Mouse (Mus musculus) MEL (cell line): Measurements from ENCODE around the gene Olfr128. TPM values are rescaled to one million over a fixed set of nuclear protein-coding genes. Genes with fewer than 3 reads are reported as not detected.
"Not testable (repeated sequence)": the region's sequence is repeated elsewhere in the genome, so short reads cannot be mapped to it uniquely, and the experiment has no call there.

Source experiments
- DNase-seq: peaks from one replicate; pipeline ENCODE4 v3.0.0; 2011; ENCODE audit warnings: low read depth, low spot score
- H3K27ac ChIP-seq: 2 replicates; pipeline ENCODE4 v1.5.1; 2012; ENCODE audit warnings: low read depth, mild to moderate bottlenecking, control low read depth, low read length, moderate library complexity; ENCODE audit not compliant: control insufficient read depth
- H3K27me3 ChIP-seq, 2 experiments: fragments of 150-350 bp in 1 of 2; sonication (generic) in 1 of 2; 2 replicates each; pipeline ENCODE4 v1.6.1; 2012; ENCODE audit warnings: low read length in 2 of 2, mild to moderate bottlenecking in 2 of 2, improper control_type of control experiment in 1 of 2, moderate library complexity in 1 of 2; ENCODE audit not compliant: insufficient read depth in 2 of 2, control insufficient read depth in 1 of 2
- H3K36me3 ChIP-seq, 2 experiments: 2 replicates each; pipeline ENCODE4 v1.6.1; 2012 to 2014; ENCODE audit warnings: low read length in 2 of 2, improper control_type of control experiment in 1 of 2, inconsistent platforms in 1 of 2, mild to moderate bottlenecking in 1 of 2; ENCODE audit not compliant: insufficient read depth in 2 of 2, control insufficient read depth in 1 of 2
- H3K4me1 ChIP-seq, 2 experiments: fragments of 150-350 bp in 1 of 2; sonication (generic) in 1 of 2; 2 replicates each; pipeline ENCODE4 v1.6.1; 2012; ENCODE audit warnings: low read length in 2 of 2, improper control_type of control experiment in 1 of 2, mild to moderate bottlenecking in 1 of 2; ENCODE audit not compliant: insufficient read depth in 2 of 2, control insufficient read depth in 1 of 2
- H3K4me3 ChIP-seq, 2 experiments: fragments of 150-350 bp in 1 of 2; sonication (generic) in 1 of 2; 2 replicates each; pipeline ENCODE4 v1.5.1; 2012; ENCODE audit warnings: low read depth in 2 of 2, low read length in 2 of 2, mild to moderate bottlenecking in 2 of 2, moderate library complexity in 2 of 2, control low read depth in 1 of 2, improper control_type of control experiment in 1 of 2; ENCODE audit not compliant: control insufficient read depth in 1 of 2, insufficient read depth in 1 of 2
- H3K79me2 ChIP-seq: 2 replicates; pipeline ENCODE4 v1.6.1; 2012; ENCODE audit warnings: mild to moderate bottlenecking, low read length, moderate library complexity; ENCODE audit not compliant: control insufficient read depth, poor library complexity, insufficient read depth
- H3K9ac ChIP-seq: 2 replicates; pipeline ENCODE4 v1.6.1; 2012; ENCODE audit warnings: low read depth, mild to moderate bottlenecking, control low read depth, low read length, moderate library complexity; ENCODE audit not compliant: control insufficient read depth, poor library complexity, severe bottlenecking
- H3K9me3 ChIP-seq: fragments of 150-350 bp; sonication (generic); replicated peaks from 2 replicates; pipeline ENCODE4 v1.6.1; 2012; ENCODE audit warnings: mild to moderate bottlenecking, low read length, improper control_type of control experiment, moderate library complexity; ENCODE audit not compliant: insufficient read depth
- CHD1 ChIP-seq: IDR thresholded peaks from 2 replicates; pipeline ENCODE4 v1.6.1; 2012; ENCODE audit warnings: low read depth, mild to moderate bottlenecking, inconsistent platforms, low read length, improper control_type of control experiment
- E2F4 ChIP-seq: IDR thresholded peaks from 2 replicates; pipeline ENCODE4 v1.6.1; 2011; ENCODE audit warnings: low read depth, low read length, improper control_type of control experiment, borderline replicate concordance
- ELF1 ChIP-seq: IDR thresholded peaks from 2 replicates; pipeline ENCODE4 v1.6.1; 2014; ENCODE audit warnings: low read depth, mild to moderate bottlenecking, inconsistent platforms, low read length, improper control_type of control experiment, moderate library complexity
- GABPA ChIP-seq: IDR thresholded peaks from 2 replicates; pipeline ENCODE4 v1.6.1; 2012; ENCODE audit warnings: low read depth, mild to moderate bottlenecking, inconsistent platforms, low read length, improper control_type of control experiment, moderate library complexity
- MAFK ChIP-seq: IDR thresholded peaks from 2 replicates; pipeline ENCODE4 v1.6.1; 2011; ENCODE audit warnings: low read depth, mild to moderate bottlenecking, low read length, improper control_type of control experiment, borderline replicate concordance
- MEF2A ChIP-seq: IDR thresholded peaks from 2 replicates; pipeline ENCODE4 v1.6.1; 2014; ENCODE audit warnings: low read depth, mild to moderate bottlenecking, inconsistent platforms, low read length, improper control_type of control experiment; ENCODE audit not compliant: poor library complexity, insufficient replicate concordance, severe bottlenecking; ENCODE audit errors: extremely low read depth
- MYB ChIP-seq: IDR thresholded peaks from 2 replicates; pipeline ENCODE4 v1.6.1; 2011; ENCODE audit warnings: mild to moderate bottlenecking, low read depth, low read length, improper control_type of control experiment
- POLR2A ChIP-seq, 2 experiments: IDR thresholded peaks; 2 replicates each; pipeline ENCODE4 v1.6.1; 2011 to 2012; ENCODE audit warnings: low read length in 2 of 2, mild to moderate bottlenecking in 2 of 2, control low read depth in 1 of 2, improper control_type of control experiment in 1 of 2, low read depth in 1 of 2, moderate library complexity in 1 of 2; ENCODE audit not compliant: control insufficient read depth in 1 of 2, insufficient read depth in 1 of 2, poor library complexity in 1 of 2
- POLR2AphosphoS5 ChIP-seq: IDR thresholded peaks from 2 replicates; pipeline ENCODE4 v1.6.1; 2012; ENCODE audit warnings: low read depth, borderline replicate concordance, mild to moderate bottlenecking, inconsistent platforms, low read length, moderate library complexity, mixed read lengths
- RCOR1 ChIP-seq: IDR thresholded peaks from 2 replicates; pipeline ENCODE4 v1.6.1; 2012; ENCODE audit warnings: low read depth, mild to moderate bottlenecking, inconsistent platforms, low read length, improper control_type of control experiment
- SMC3 ChIP-seq: IDR thresholded peaks from 2 replicates; pipeline ENCODE4 v1.6.1; 2011; ENCODE audit warnings: low read depth, low read length, improper control_type of control experiment
- TAL1 ChIP-seq: IDR thresholded peaks from 2 replicates; pipeline ENCODE4 v1.6.1; 2012; ENCODE audit warnings: mild to moderate bottlenecking, inconsistent platforms, low read length, moderate library complexity, mixed read lengths
- TBP ChIP-seq: IDR thresholded peaks from 2 replicates; pipeline ENCODE4 v1.8.0; 2011; ENCODE audit warnings: low read depth, low read length, improper control_type of control experiment
- USF2 ChIP-seq, 2 experiments: IDR thresholded peaks; 2 replicates each; pipeline ENCODE4 v1.6.1; 2011 to 2012; ENCODE audit warnings: improper control_type of control experiment in 2 of 2, low read length in 2 of 2, borderline replicate concordance in 1 of 2, inconsistent platforms in 1 of 2, low read depth in 1 of 2, mild to moderate bottlenecking in 1 of 2; ENCODE audit not compliant: insufficient read depth in 1 of 2
- ZC3H11A ChIP-seq: IDR thresholded peaks from 2 replicates; pipeline ENCODE4 v1.6.1; 2012; ENCODE audit warnings: low read depth, mild to moderate bottlenecking, inconsistent platforms, low read length, improper control_type of control experiment
- ZMIZ1 ChIP-seq: IDR thresholded peaks from 2 replicates; pipeline ENCODE4 v1.6.1; 2012; ENCODE audit warnings: low read depth, mild to moderate bottlenecking, inconsistent platforms, low read length, improper control_type of control experiment, moderate library complexity
- ZNF384 ChIP-seq: IDR thresholded peaks from 2 replicates; pipeline ENCODE4 v1.6.1; 2012; ENCODE audit warnings: low read depth, mild to moderate bottlenecking, inconsistent platforms, low read length, improper control_type of control experiment
- polyA plus RNA-seq, 2 experiments: library from polyadenylated mRNA; stranded (reverse) in 1 of 2; unstranded in 1 of 2; fragments of >175 nt in 1 of 2; fragments of >200 nt in 1 of 2; gene quantifications; 2 replicates each; pipeline versions ENCODE4 v1.2.1 to v1.2.4; 2012; ENCODE audit warnings: low replicate concordance in 2 of 2, low read depth in 1 of 2; ENCODE audit not compliant: insufficient read length in 2 of 2, insufficient read depth in 1 of 2, missing spikeins in 1 of 2
- total RNA-seq: library from RNA; depleted of rRNA; stranded (reverse); fragments of 300-350 nt; gene quantifications from 2 replicates; pipeline ENCODE4 v1.2.3, GENCODE M21; 2012

Gene Olfr128
- total and polyA plus RNA-seq, 3 experiments: not detected

- H3K4me3 ChIP-seq, H3K9me3 ChIP-seq, H3K27ac ChIP-seq, H3K4me1 ChIP-seq, H3K36me3 ChIP-seq, H3K27me3 ChIP-seq, H3K79me2 ChIP-seq, H3K9ac ChIP-seq, DNase-seq: not testable (repeated sequence)
Measured at GRCm38 (mm10) chr17:37906821-37907220, 13.5 kb upstream of the Olfr128 start.

GRCm38 (mm10) chr17:37952979-37953378 lies 32.6 kb downstream of the Olfr128 start, which contains the start of gene Olfr761:
TSS of gene Olfr761 (minus strand) at chr17:37953079.
- H3K9me3 ChIP-seq: no peaks in the 10 kb centered on the region
- no peak for DNase-seq
- no peak within 1 kb of the TSS for H3K27ac ChIP-seq
- H3K4me1 ChIP-seq: no peaks in the 10 kb centered on the region; a peak in 1 of 4 replicates
- TF ChIP-seq ZC3H11A (no peak), CHD1 (no peak), GABPA (no peak), ZNF384 (no peak), E2F4 (no peak), TBP (no peak), MYB (no peak), RCOR1 (no peak), ELF1 (no peak), MAFK (no peak), TAL1 (no peak), SMC3 (no peak), MEF2A (no peak), ZMIZ1 (no peak), POLR2AphosphoS5 (no peak), POLR2A (IDR thresholded peaks at IDR 0.05; ENCODE audit: control insufficient read depth in 1 of 2, insufficient read depth in 1 of 2, low read depth in 1 of 2, low read length in 2 of 2, poor library complexity in 1 of 2) (no peak), USF2 (IDR thresholded peaks at IDR 0.05; ENCODE audit: borderline replicate concordance in 1 of 2, insufficient read depth in 1 of 2, low read depth in 1 of 2, low read length in 2 of 2) (no peak)
- no peaks in the 10 kb centered on the region for H3K27me3 ChIP-seq
- H3K79me2 ChIP-seq: no peaks in the 10 kb centered on the region
- no peak within 1 kb of the TSS for H3K4me3 ChIP-seq
- no peak within 1 kb of the TSS for H3K9ac ChIP-seq
- H3K36me3 ChIP-seq: no peaks in the 10 kb centered on the region
